Mouse (Mus musculus): Measurements from ENCODE around the gene Akap5. TPM values are rescaled to one million over a fixed set of nuclear protein-coding genes. Genes with fewer than 3 reads are reported as not detected.

Akap5 gene
- total RNA-seq, 2 experiments from 2014 or later: 0.28 to 0.30 TPM

GRCm38 (mm10) chr12:76310007-76310406 is 14.7 kb upstream of the Akap5 start:
- DNase-seq (ENCODE audit: low spot score): no peak

- no peak for DNase-seq (ENCODE audit: low spot score)
These were observed 14.1 kb upstream of the Akap5 start for GRCm38 (mm10) chr12:76310633-76311032.

GRCm38 (mm10) chr12:76311227-76311626 is 13.5 kb upstream of the Akap5 start:
- no peak for DNase-seq (ENCODE audit: low spot score)

- DNase-seq (ENCODE audit: low spot score): no peak
These were observed 12.7 kb upstream of the Akap5 start for GRCm38 (mm10) chr12:76311951-76312350.

GRCm38 (mm10) chr12:76318282-76319212 is 6.1 kb upstream of the Akap5 start:
- no peak for DNase-seq (ENCODE audit: low spot score)

- no peak for DNase-seq (ENCODE audit: low spot score)
These were observed 1.9 kb downstream of the Akap5 start for GRCm38 (mm10) chr12:76326437-76327220.

GRCm38 (mm10) chr12:76328567-76329354 is 4.1 kb downstream of the Akap5 start:
- no peak for DNase-seq (ENCODE audit: low spot score)

GRCm38 (mm10) chr12:76333688-76334087 is 9.0 kb downstream of the Akap5 start:
- DNase-seq (ENCODE audit: low spot score): no peak

- DNase-seq (ENCODE audit: low spot score): no peak
These were observed 10.9 kb downstream of the Akap5 start for GRCm38 (mm10) chr12:76335641-76336040.

GRCm38 (mm10) chr12:76336111-76336965 is 11.6 kb downstream of the Akap5 start:
- DNase-seq (ENCODE audit: low spot score): no peak

GRCm38 (mm10) chr12:76341080-76341479 is 16.4 kb downstream of the Akap5 start:
- DNase-seq (ENCODE audit: low spot score): peak; percentile 57

GRCm38 (mm10) chr12:76345759-76346455 is 21.2 kb downstream of the Akap5 start:
- DNase-seq (ENCODE audit: low spot score): no peak

- no peak for DNase-seq (ENCODE audit: low spot score)
These were observed 25.1 kb downstream of the Akap5 start for GRCm38 (mm10) chr12:76349680-76350220.

GRCm38 (mm10) chr12:76360868-76361267 is 36.2 kb downstream of the Akap5 start:
- DNase-seq (ENCODE audit: low spot score): no peak

GRCm38 (mm10) chr12:76361405-76362302 is 37.0 kb downstream of the Akap5 start:
- no peak for DNase-seq (ENCODE audit: low spot score)

- DNase-seq (ENCODE audit: low spot score): no peak
These were observed 37.6 kb downstream of the Akap5 start for GRCm38 (mm10) chr12:76362303-76362676.

- DNase-seq (ENCODE audit: low spot score): no peak
These were observed 41.6 kb downstream of the Akap5 start for GRCm38 (mm10) chr12:76366276-76366675.

GRCm38 (mm10) chr12:76367096-76367995 is 42.7 kb downstream of the Akap5 start:
- peak; percentile 21 for DNase-seq (ENCODE audit: low spot score)
